Mouse (Mus musculus): Measurements from ENCODE around the gene Gm21954.

Gene Gm21954

DNA sequence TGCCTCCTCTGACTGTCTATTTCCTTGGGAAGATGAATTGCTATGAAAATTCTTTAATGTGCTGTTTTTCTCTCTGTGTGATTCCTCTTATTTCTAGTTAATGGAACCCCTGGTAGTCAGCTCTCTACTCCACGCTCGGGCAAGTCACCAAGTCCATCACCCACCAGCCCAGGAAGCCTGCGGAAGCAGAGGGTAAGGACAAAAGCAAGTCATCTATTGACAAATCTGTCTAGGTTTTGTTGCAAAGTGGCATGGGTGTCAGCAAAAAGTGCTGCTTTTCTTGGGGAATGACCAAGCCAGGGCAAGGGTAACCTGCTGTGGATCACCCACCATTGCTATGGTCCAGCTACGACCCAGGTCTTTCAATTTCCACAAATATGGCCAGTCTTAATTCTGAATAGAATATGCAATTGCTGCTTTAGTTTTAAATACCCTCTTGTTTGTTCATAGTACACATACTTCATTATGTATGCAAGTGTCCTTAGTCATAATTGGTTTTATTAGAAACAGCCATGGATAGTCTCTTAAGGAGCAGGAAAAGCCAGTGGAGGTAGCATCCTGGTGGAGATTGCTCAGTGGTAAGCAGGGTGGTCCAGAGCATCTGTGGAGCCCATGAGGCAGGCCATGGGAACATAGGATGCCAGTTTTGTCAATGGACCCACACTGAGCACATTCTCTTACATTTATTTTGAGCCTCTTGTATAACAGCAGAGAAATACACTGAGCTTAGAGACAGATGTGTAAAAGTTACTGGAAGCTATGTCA, 8.9 kb downstream of the Gm21954 start:
- DNase-seq: no peak

DNA sequence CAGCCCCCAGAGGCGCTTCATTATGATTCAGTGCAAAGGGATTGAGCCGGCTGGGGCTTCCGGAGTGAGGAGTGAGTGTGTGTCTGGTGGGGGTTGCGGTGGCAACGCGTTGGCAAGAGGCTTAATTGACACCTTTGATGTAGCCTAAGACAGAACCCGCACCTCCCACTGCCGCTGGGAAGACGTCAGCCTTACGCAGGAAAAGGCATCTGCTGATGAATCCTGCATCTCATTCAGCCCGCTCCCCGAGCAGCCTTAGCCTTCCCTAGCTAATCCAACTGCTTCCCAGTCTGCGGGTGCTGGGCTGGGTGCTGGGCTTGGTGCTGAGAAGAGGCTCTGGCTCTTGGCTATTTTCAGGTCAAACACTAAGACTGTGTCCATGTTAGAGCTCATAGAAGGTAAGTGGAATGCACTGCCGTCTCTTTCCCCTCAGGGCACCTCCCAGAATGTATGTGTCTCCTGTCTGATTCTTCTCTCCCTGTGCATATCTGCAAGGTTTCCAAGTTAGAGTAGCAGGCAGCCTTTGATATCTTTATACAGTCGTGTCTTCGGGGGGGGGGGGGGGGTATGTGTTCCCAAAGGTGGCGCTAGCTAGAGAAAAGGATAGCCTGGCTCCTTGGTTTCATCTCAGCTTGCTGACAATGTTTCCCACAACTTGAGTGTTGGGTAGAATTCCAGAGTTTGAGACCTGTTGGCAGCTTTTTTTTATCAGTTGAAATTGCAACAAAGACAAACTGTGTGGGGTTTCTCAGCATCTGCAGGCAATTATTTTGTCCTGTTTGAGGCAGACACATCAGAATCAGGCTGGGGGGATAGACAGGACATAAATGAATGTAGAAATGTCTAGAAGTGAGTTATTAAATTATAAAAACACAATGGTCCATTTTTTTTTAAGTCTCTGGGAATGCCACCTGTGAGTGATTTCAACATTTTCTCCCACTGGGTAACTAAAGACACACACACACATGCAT, 10.0 kb downstream of the Gm21954 start:
- DNase-seq: peak in 1 of 2 experiments; percentile 5

DNA sequence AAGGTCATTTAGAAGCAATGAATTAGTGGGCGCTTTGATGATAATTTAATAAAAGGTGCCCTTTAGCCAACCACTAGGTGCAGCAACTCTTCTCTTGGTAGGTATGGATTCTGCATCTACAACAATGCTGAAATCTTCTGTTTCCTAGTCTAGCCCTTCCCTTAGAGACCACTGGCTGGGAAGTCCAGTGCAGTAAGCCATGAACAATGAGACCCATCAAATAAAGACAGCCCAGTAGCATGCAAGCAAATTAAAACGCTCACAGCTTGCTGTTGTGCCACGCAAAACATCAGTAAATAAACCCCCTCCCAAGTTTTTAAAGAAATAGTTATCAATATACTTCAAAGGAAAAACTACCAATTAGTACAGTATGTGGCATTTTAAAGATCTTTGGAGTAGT, 10.9 kb downstream of the Gm21954 start:
- no peak for DNase-seq

DNA sequence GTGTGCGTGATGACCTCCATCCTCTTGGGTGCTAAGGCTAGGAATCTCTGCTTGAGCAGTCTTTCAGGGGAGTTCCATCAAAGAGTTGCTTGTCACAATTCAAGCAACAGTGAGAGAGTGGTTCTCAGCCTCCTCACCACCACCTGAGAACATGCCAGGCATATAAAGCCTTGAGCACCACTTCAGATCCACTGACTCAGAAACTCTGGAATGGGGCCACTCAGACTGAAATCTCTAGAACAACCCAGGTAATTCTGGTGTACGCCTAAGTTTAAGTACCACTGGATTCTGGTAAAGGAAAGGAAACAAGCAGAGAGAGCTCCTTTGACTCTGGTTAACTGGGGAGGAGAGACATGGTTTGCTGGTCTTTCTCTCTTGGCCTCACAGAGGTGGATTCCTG, 19.5 kb downstream of the Gm21954 start:
- DNase-seq: no peak

DNA sequence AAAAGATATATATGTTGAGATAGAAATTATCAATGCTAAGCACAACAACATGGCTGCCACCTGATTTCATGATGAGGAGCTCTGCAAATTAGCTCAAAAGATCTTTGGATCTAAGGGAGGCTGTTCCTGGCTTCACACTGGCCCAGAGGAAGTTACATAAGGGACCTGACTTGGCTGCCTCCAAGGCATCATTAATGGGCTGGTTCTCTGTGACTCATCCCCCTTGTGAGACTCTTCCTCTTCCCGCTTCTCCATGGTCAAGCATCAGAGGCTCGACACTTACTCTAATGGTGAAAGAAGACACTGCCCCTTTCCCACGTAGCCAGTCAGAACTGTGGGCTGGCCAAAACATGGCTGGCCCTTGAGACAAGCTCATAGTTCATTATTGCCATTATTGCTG, 20.1 kb downstream of the Gm21954 start:
- no peak for DNase-seq

DNA sequence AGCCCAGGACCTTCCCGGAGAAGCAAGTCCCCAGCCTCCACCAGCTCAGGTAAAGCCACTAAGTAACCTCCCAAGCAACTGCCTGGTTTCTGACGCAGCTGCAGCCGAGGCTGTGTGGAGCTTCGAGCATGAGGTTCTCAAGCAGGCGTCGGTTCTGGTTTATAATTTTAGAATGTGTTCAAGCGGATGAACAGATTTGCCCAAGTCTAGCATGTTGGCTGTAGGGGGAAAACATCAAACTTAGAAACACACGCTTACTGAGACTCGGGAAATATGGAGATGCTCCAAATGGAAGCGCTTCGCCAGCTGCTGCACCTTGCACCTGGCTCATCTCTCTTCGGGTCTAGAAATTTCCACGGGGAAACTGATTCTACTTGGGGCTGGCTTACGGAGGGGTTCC, 21.0 kb downstream of the Gm21954 start:
- no peak for DNase-seq

DNA sequence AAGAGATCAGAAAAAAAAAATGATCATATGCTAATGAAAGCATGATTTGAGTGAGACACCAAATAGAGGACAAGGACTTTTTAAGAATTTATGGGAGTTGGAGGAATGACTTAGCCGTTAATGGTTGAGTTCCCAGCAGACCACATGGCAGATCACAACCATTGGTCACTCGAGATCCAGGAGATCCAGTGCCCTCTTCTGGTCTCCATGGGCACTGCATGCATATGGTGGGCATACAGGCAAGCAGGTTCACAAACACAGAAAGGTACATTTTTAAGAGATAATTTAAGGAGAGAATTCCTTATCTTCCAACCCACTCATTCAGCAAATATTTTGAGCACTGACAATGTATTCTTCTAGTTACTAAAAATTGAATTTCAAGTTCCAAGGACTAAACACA, 22.9 kb downstream of the Gm21954 start:
- DNase-seq: no peak

DNA sequence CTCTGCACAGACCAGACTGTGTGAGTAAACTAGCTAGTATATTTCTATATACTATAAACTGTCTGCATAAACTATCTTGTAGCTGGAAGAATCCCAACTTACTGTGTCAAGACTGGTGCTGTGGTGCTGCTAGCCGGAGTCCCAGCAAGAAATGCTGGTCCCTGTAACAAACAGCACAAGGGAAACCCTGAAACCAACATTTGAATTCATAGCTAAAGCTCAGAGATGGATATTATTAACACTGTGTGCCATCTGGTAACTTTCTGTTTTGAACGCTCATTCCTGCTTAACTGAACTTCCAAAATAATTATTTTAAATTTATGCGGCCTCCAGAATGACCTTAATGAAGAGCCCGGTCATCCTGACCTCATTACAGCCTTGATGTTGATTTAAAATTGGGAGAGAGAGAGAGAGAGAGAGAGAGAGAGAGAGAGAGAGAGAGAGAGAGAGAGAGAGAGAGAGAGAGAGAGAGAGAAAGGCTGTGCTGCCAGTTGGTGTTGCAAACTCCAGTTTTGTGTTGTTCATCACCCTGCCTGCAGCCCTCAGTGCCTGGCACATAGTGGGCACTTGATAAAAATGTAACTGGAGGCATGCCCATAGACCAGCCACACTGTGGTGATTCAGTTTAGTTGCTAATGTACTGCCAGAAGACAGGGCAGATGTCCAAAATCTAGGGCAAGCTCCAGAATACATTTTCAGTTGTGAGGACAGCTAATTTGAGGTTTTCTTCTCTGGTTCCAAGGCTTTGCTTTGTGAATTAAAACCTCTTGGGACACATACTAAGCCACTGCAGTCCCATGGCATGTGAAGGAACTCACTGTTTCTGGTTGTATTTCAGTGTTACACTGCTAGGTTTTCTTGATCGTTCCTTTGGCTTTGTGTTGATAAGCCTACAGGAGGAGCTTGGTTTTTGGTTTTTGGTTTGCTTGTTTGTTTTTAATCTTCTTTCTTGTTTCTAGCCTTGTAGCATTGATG, 24.2 kb downstream of the Gm21954 start:
- DNase-seq: no peak

DNA sequence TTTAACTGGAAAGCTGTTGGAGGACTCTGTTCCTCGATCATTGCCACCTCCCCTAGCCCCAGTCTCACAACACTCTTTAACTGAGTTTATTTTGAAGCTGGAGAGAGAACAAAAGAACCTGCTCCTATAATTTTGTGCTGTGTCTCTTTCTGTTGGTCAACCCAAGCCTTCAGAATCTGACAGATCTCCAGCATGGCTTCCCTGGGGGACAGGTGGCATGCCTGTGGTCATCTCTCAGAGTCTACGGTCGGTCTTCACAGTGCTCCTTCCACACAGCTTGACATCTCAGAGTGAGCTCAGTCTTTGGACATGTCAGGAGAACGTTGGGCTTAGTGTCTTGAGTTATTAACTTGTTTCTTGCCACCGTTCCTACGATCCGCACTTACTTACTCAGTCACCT, 25.3 kb downstream of the Gm21954 start:
- DNase-seq: no peak

DNA sequence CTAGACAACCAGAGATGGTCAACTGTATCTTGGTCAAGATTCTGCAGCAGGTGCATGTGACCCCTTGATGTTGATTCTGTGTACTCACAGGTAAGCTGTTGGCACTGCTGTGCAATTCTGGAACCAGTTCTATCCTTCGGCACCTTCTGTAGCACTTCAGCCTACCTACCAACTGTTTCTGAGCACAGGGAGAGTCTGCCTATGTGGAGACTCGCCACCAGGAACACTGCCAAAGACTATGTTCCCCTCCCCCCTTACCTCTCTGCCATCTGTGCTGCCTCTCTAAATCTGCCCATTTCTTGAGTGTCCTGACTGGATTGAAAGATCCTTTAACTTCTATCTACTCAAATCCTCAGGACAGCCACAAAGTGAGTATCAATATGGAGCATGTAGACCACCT, 28.3 kb downstream of the Gm21954 start:
- DNase-seq: no peak

DNA sequence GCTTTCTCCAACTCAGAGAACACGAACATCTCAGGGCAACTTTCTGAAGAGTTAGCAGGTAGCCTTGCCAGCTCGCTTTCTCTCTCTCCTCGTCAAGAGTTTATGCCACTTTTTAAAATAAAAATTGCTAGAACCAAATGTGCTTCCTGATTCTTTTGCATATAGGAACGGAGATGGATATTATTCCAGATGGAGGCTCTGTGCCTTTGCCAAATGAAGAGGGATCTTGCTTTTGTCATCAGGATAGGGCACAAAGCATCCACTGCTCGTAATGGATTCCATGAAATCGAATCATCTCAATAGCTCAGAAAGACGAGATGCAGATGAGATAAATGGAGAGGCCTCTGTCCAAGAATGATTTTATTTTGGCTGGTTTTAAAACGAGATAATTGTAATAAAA, 28.7 kb downstream of the Gm21954 start:
- no peak for DNase-seq

DNA sequence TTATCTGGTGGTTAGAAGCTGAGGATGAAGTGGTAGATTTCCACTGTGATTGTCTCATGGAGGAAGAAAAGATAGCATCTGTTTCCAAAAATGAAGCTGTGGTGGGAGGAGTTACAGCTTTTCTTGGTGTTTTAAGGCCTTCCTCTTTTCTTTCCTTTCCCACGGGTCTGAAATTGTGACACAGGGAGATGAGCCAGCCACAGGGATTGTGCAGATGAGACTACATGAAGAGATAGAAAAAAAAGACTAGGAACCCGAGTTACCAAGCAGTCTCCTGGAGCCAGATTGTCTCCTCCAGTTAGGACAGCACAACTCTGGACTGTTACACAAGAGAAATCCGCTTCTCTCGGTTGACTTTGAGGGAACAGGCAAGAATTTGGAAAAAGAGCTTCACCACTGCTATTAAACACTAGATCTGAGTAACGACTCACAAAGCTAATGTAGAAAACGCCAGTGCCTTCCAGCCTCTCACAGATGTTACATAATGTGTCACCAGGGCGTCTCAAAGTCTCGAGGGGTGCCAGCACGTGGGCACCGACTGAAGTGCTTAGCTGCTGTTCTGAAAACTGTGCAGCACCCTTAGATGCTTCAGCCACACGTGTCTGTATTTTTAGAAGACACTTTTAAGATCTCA, 29.9 kb downstream of the Gm21954 start:
- DNase-seq: no peak

DNA sequence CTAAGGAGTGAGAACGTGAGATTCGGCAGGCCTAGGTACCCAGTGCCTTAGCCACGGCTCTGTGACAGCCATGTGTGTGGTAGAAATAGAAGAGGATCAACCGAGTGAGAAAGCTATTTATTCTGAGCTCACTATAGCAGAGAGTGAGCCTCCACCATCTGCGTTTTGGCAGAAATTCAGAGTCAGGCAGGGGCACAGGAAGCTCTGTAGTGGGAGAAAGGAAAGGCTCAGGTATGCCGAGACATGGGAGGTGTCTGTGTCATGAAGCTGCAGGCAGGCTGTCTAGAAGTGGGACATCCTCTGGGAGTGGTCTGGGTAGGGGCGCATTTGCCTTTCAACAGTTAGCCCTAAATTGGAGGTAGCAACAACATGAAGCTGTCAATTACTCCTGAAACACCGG, 31.7 kb downstream of the Gm21954 start:
- no peak for DNase-seq

DNA sequence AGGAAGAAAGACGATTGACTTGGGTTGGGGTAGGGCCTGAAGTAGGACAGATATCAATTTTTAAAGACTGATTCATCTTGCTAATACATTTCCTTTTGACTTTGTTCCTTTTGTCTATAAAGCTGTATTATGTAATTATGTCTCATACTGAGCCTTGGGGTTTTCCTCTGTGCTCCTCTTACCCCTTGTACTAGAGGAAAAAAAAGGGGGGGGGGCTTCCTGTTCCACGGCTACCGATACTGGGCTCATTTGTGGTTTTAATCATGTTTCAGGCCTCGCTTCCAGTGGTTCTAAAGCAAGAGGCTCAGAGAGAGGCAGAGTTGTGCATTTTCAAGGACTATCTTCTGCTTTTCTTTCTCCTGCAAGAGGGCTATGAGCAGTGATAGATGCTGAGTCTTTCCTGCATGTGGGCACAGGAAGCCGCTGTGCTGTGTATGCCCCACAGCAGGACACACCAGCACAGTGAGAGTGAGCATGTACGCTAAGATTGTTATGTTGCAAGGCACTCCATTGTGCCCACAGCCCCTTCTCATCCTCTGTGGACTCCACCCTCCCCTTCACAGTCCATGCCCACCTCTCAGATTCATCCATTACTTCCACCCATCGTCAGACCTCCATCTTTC, 33.1 kb downstream of the Gm21954 start:
- DNase-seq: no peak

DNA sequence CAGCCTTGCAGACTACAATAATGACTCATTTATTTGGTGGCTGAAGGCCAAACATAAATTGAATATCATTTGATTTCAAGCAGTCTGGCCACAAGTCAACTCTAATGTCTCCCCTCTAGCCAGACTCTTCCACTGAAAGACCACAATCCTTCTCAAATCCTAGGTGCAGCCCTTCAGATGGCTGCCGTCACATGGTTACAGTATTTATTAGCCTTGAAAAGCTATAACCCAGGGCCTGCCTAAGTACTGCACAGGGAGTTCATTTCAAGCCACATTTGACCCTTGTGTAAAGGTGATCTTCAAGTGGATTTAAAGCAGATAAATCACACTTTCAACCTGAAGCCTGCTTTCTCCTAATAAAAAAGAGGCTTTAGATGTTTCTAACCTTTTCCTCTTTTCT, 37.7 kb downstream of the Gm21954 start:
- no peak for DNase-seq

DNA sequence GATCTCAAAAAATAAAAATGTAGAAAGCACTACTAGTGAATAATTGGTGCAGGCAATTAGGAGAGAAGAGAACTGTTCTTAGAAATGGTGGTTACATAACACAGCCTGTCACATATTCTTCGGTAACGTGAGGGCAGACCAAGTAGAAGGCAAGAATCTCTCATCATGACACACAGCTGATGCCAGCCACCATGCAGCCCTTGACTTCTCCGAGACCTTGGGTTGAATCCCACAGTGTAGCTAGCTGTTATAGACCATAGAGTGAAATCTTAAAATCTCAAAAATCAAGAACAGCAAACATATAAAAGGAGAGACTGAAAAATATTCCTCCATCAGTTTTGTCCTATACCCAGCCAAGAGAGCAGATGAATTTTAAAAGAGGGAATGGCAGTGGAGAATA, 40.8 kb downstream of the Gm21954 start:
- DNase-seq: no peak

DNA sequence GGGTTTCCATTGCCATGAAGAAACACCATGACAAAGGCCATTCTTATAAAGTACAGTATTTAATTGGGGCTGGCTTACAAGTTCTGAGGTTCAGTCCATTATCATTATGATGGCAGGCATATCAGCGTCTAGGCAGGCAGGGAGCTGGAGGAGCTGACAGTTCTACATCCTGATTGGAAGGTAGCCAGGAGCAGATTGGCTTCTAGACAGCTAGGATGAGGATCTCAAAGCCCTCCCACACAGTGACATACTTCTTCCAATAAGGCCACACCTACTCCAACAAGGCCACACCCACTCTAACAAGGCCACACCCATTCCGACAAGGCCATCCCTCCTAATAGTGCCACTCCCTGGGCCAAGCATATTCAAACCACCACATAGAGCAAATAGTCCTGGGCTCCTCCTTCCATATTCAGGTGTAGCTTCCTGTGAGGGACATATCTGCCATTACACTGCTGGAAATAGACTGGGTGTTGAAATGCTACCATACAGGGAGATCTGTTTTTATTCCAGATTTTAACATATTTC, 41.9 kb downstream of the Gm21954 start:
- DNase-seq: no peak

DNA sequence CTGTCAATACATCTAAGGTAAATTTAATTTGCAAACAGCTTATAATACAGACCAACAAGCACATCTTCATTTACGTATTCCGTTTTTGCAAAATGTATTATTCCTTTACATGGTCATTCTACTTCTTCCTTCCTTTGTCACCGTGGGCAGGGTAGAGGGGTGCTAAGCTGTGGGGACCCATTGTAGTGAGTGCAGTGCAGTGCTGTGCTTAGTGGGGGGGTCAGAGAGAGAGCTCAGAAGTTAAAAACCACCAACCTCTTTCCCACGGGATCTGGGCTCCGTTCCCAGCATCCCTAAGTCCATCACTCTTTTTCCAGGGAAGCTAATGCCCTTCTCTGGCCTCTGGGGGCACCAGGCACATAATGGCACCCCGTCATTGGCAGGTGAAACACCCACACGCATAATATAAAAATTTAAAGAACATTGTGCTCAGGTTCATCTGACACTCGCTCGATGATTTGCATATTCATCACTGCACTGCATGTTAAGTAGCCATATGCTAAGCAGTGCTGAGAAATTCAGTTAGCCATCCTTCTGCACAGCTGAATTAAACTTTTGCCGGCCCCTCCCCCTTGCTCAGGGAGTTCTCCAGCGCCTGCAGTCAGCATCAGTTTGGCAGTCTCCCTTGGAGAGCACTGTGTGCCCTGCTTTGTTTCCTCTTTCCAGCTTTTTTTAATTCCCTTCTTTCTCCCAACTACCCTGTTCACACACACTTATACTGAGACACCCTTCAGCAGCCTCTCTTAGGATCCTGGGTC, 48.2 kb downstream of the Gm21954 start:
- peak in 1 of 2 experiments; percentile 5 for DNase-seq

DNA sequence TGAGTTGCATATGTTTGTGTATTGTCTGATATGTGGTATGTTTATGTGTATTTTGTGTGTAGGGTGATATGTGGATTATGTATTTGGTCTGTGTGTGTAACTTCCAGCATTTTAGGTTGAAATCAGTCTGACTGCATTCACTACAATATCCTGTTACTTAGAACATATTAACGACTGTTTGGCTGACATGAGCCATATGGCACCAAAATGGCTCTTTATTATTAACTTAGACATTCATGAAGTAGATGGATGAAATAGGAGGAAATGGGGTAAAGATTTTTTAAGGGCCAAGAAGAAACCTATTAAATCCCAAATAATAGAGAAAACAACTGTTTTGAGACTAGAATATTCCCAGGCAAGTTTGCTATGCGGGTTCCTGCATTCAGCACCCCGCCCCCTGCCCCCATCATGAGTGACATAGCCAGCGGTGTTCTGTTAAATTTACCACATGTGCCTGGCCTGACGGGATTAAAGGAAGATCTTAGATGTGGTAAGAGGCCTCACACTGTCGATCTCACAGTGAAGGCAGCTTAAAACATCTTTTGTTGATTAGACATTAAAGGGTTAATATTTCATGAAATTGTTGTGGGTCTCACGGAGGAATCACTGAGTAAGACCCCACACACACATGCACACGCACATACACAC, 51.5 kb downstream of the Gm21954 start:
- DNase-seq: no peak

DNA sequence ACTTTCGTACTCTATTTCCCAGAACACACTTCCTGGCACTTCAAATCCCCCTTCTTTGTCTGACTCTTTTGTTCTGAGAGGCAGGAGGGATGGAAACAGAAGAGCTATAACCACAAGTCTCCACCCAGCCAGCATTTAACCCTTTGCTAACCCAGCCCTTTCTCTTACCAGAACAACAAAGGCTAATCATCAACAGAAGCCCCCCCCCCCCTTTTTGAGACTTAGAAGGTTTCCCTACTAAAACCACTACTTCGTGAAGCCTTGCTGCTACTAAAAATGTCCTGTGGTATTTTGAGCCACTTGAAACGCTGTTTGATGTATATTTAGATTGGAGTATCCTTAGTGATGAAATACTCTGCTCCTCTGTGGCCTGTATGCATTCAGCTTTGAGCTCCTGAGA, 52.7 kb downstream of the Gm21954 start:
- DNase-seq: no peak
